ENCODE assay signal across 8 mouse cellular contexts in genomic region chr7:126975893-126975949, GRCm38 (mm10). TPM values are rescaled to one million over a fixed set of nuclear protein-coding genes. Genes with fewer than 3 reads are reported as not detected.
DNase-seq lines count a peak whose midpoint lies in the region; ATAC-seq and TF ChIP-seq lines count a peak whose summit lies in the region.

TSS of gene Cdipt (plus strand) at chr7:126975914.

- H3K4me3 ChIP-seq in lung, adult 2 months (replicated peaks; ENCODE audit: extremely low read depth, low read depth, low read length) = peak within 1 kb of the TSS; percentile 83
- H3K4me3 ChIP-seq in embryonic facial prominence, embryonic 11.5 days (ENCODE audit: low read depth, low read length) = peak within 1 kb of the TSS; percentile 89
- peak within 1 kb of the TSS; percentile 97 for H3K4me3 ChIP-seq in heart, embryonic 13.5 days
- peak within 1 kb of the TSS; percentile 95 for H3K4me3 ChIP-seq in myocyte

- no peak for TF ChIP-seq CTCF in lung, adult 2 months (IDR thresholded peaks at IDR 0.05; ENCODE audit: insufficient read depth, low read length)

- TF ChIP-seq POLR2A in lung, adult 2 months (IDR thresholded peaks at IDR 0.05; ENCODE audit: borderline replicate concordance, extremely low read depth, low read depth, low read length) = no peak
- no peak for TF ChIP-seq POLR2A in myocyte (IDR thresholded peaks at IDR 0.05; ENCODE audit: insufficient read length, low read depth)

- intact Hi-C loops in left cerebral cortex, postnatal 14 days (cut with DNase I) = loop anchor here (5.0 kb wide), 1 partner anchor 42 kb away; the partner anchor contains the start of genes Pagr1a and Pagr1b

- peak within 1 kb of the TSS; percentile 65 for H3K4me2 ChIP-seq in embryonic facial prominence, embryonic 11.5 days (ENCODE audit: low read depth, low read length)
- H3K4me2 ChIP-seq in heart, embryonic 13.5 days = peak within 1 kb of the TSS; percentile 92
- peak within 1 kb of the TSS; percentile 77 for H3K4me2 ChIP-seq in myocyte (ENCODE audit: low read depth)

- peaks cover 13% of the 10 kb centered on the region for H3K79me2 ChIP-seq in myocyte (ENCODE audit: control insufficient read depth, insufficient read depth)

- H3K27me3 ChIP-seq in embryonic facial prominence, embryonic 11.5 days (ENCODE audit: control insufficient read depth, insufficient read depth, low read length) = no peaks in the 10 kb centered on the region
- no peaks in the 10 kb centered on the region for H3K27me3 ChIP-seq in heart, embryonic 13.5 days (replicated peaks)
- peaks cover 5% of the 10 kb centered on the region for H3K27me3 ChIP-seq in myocyte (ENCODE audit: control insufficient read depth, insufficient read depth, insufficient read length)

- H3K9ac ChIP-seq in embryonic facial prominence, embryonic 11.5 days (replicated peaks; ENCODE audit: low read length) = peak within 1 kb of the TSS; percentile 93
- peak within 1 kb of the TSS; percentile 96 for H3K9ac ChIP-seq in heart, embryonic 13.5 days

- peaks cover 3% of the 10 kb centered on the region for H3K4me1 ChIP-seq in lung, adult 2 months (ENCODE audit: control insufficient read depth, insufficient read depth, low read length)
- H3K4me1 ChIP-seq in embryonic facial prominence, embryonic 11.5 days (ENCODE audit: control insufficient read depth, insufficient read depth, low read length) = no peaks in the 10 kb centered on the region
- peaks cover 16% of the 10 kb centered on the region for H3K4me1 ChIP-seq in heart, embryonic 13.5 days

- peaks cover 5% of the 10 kb centered on the region for H3K36me3 ChIP-seq in embryonic facial prominence, embryonic 11.5 days (replicated peaks; ENCODE audit: control insufficient read depth, insufficient read depth, low read depth, low read length)
- H3K36me3 ChIP-seq in heart, embryonic 13.5 days = peaks cover 30% of the 10 kb centered on the region
- peaks cover 14% of the 10 kb centered on the region for H3K36me3 ChIP-seq in myocyte (ENCODE audit: control insufficient read depth, insufficient read depth)

- no peaks in the 10 kb centered on the region for H3K9me3 ChIP-seq in embryonic facial prominence, embryonic 11.5 days (replicated peaks; ENCODE audit: control insufficient read depth, low read length)
- no peaks in the 10 kb centered on the region for H3K9me3 ChIP-seq in heart, embryonic 13.5 days

- no peak for DNase-seq in lung, adult 2 months
- no peak for DNase-seq in lung, postnatal 4 days
- DNase-seq in embryonic facial prominence, embryonic 11.5 days (ENCODE audit: low spot score) = no peak
- no peak for DNase-seq in left cerebral cortex, postnatal 14 days (ENCODE audit: low spot score in 2 of 2)
- no peak for DNase-seq in spleen, postnatal 36 days (ENCODE audit: low spot score in 2 of 2)
- DNase-seq in thymus, postnatal 14 days = no peak

- 0% methylated on average over 1 of the region's 1 CpGs for WGBS in lung, adult 2 months
- 7% methylated on average over 1 of the region's 1 CpGs for WGBS in embryonic facial prominence, embryonic 11.5 days
- 0% methylated on average over 1 of the region's 1 CpGs for WGBS in heart, embryonic 13.5 days

- H3K27ac ChIP-seq in embryonic facial prominence, embryonic 11.5 days (replicated peaks; ENCODE audit: low read depth, low read length) = peak within 1 kb of the TSS; percentile 82
- peak within 1 kb of the TSS; percentile 92 for H3K27ac ChIP-seq in heart, embryonic 13.5 days (replicated peaks)

- peak within 1 kb of the TSS; percentile 83 for H3ac ChIP-seq in myocyte (ENCODE audit: control insufficient read depth, insufficient read length)

- ATAC-seq in embryonic facial prominence, embryonic 11.5 days (replicated peaks; ENCODE audit: insufficient number of reproducible peaks, low FRiP score, low TSS enrichment, low read depth) = no peak
- no peak for ATAC-seq in heart, embryonic 13.5 days (ENCODE audit: extremely low read depth, insufficient number of reproducible peaks, low FRiP score, low TSS enrichment)

TF ChIP-seq in myocyte, 11 proteins besides CTCF, POLR2A, EP300 and RAD21:
- TF ChIP-seq TCF3 (IDR thresholded peaks at IDR 0.05; ENCODE audit: insufficient read length, low read depth) (no peak), CEBPB (IDR thresholded peaks at IDR 0.05; ENCODE audit: insufficient read depth, poor library complexity, severe bottlenecking) (no peak), USF1 (IDR thresholded peaks at IDR 0.05; ENCODE audit: low read depth) (no peak), SRF (IDR thresholded peaks at IDR 0.05; ENCODE audit: control insufficient read depth, insufficient read length, low read depth) (no peak), MAX (IDR thresholded peaks at IDR 0.05; ENCODE audit: low read depth) (no peak)

RNA-seq across cellular contexts. Expression of gene Cdipt, which starts in this region (rescaled TPM):
- polyA plus RNA-seq in lung, adult 2 months (2012; rRNA removed) = 321 and 332 TPM in 2 replicates
- 64.3 and 71.6 TPM in 2 replicates for polyA plus RNA-seq in embryonic facial prominence, embryonic 11.5 days (2014; fragmentation: Nextera tagmentation; extraction: Ambion mirVana)
- polyA plus RNA-seq in heart, embryonic 13.5 days (2015; fragmentation: Nextera tagmentation; extraction: Ambion mirVana) = 69.5 and 79.9 TPM in 2 replicates
- 100 to 1,000 TPM; 187 to 196 TPM for total RNA-seq in left cerebral cortex, postnatal 14 days (2021)
- 173 TPM for polyA plus RNA-seq in myocyte (2012; fragmentation: generic; extraction: Trizol)
